Mouse (Mus musculus) CH12.LX (cell line): ENCODE data around the gene Dclk1. TPM values are rescaled to one million over a fixed set of nuclear protein-coding genes. Genes with fewer than 3 reads are reported as not detected.

Experiments
- DNase-seq: peaks from one replicate; pipeline ENCODE4 v3.0.0-alpha.2; 2013; ENCODE audit errors: extremely low read depth
- H3K27ac ChIP-seq: 2 replicates; pipeline ENCODE4 v1.5.1; 2012; ENCODE audit warnings: low read depth, mild to moderate bottlenecking, control low read depth, moderate library complexity; ENCODE audit not compliant: insufficient read depth
- H3K27me3 ChIP-seq: replicated peaks from 2 replicates; pipeline ENCODE3; 2012; ENCODE audit warnings: inconsistent platforms
- H3K36me3 ChIP-seq, 2 experiments: replicated peaks in 1 of 2; 2 replicates each; pipeline versions ENCODE3 to v1.6.1; 2012; ENCODE audit warnings: inconsistent platforms in 1 of 2, low read length in 1 of 2, mild to moderate bottlenecking in 1 of 2, mixed read lengths in 1 of 2, moderate library complexity in 1 of 2; ENCODE audit not compliant: control insufficient read depth in 1 of 2, insufficient read depth in 1 of 2
- H3K4me1 ChIP-seq, 2 experiments: 2 replicates each; pipeline ENCODE4 v1.6.1; 2012; ENCODE audit warnings: inconsistent platforms in 1 of 2, moderate library complexity in 1 of 2; ENCODE audit not compliant: insufficient read depth in 2 of 2, control insufficient read depth in 1 of 2
- H3K4me2 ChIP-seq: 2 replicates; pipeline ENCODE4 v1.6.1; 2012; ENCODE audit warnings: low read depth, mild to moderate bottlenecking, control low read depth; ENCODE audit not compliant: poor library complexity, insufficient read depth, severe bottlenecking
- H3K4me3 ChIP-seq, 3 experiments: fragments of 150-350 bp in 1 of 3; sonication (generic) in 1 of 3; replicated peaks in 1 of 3; 2 replicates each; pipeline versions ENCODE3 to v1.5.1; 2011 to 2012; ENCODE audit warnings: low read depth in 2 of 3, low read length in 2 of 3, mild to moderate bottlenecking in 2 of 3, moderate library complexity in 2 of 3, control low read depth in 1 of 3, improper control_type of control experiment in 1 of 3, inconsistent platforms in 1 of 3, mixed read lengths in 1 of 3; ENCODE audit not compliant: poor library complexity in 1 of 3
- H3K79me2 ChIP-seq: replicated peaks from 2 replicates; pipeline ENCODE4 v1.6.1; 2012; ENCODE audit warnings: mild to moderate bottlenecking, moderate library complexity; ENCODE audit not compliant: control insufficient read depth, poor library complexity, insufficient read depth, severe bottlenecking; ENCODE audit errors: extremely low read depth
- H3K9ac ChIP-seq: 2 replicates; pipeline ENCODE4 v1.6.1; 2012; ENCODE audit warnings: low read depth, mild to moderate bottlenecking, control low read depth, moderate library complexity; ENCODE audit not compliant: insufficient read depth
- H3K9me3 ChIP-seq: replicated peaks from 2 replicates; pipeline ENCODE3; 2012; ENCODE audit warnings: low read length, inconsistent platforms, mixed read lengths
- CTCF ChIP-seq, 2 experiments: IDR thresholded peaks in 1 of 2; conservative IDR thresholded peaks in 1 of 2; 2 replicates each; pipeline ENCODE4 v1.5.1; 2011 to 2012; ENCODE audit warnings: low read depth in 2 of 2, low read length in 2 of 2, improper control_type of control experiment in 1 of 2, inconsistent platforms in 1 of 2, mild to moderate bottlenecking in 1 of 2, moderate library complexity in 1 of 2
- EP300 ChIP-seq: IDR thresholded peaks from 2 replicates; pipeline ENCODE4 v1.6.1; 2011; ENCODE audit warnings: low read length, improper control_type of control experiment
- ETS1 ChIP-seq: conservative IDR thresholded peaks from 2 replicates; pipeline ENCODE4 v1.6.1; 2012; ENCODE audit warnings: low read depth, mild to moderate bottlenecking, inconsistent platforms, low read length, improper control_type of control experiment, moderate library complexity
- HCFC1 ChIP-seq: IDR thresholded peaks from 2 replicates; pipeline ENCODE4 v1.6.1; 2012; ENCODE audit warnings: low read depth, mild to moderate bottlenecking, inconsistent platforms, low read length, improper control_type of control experiment
- JUN ChIP-seq: IDR thresholded peaks from 2 replicates; pipeline ENCODE4 v1.6.1; 2011; ENCODE audit warnings: low read depth, mild to moderate bottlenecking, low read length, improper control_type of control experiment, moderate library complexity; ENCODE audit not compliant: insufficient read depth
- MAFK ChIP-seq: IDR thresholded peaks from 2 replicates; pipeline ENCODE4 v1.6.1; 2011; ENCODE audit warnings: low read length, improper control_type of control experiment; ENCODE audit not compliant: insufficient replicate concordance
- MEF2A ChIP-seq: IDR thresholded peaks from 2 replicates; pipeline ENCODE4 v1.6.1; 2014; ENCODE audit warnings: low read depth, mild to moderate bottlenecking, inconsistent platforms, low read length, improper control_type of control experiment, borderline replicate concordance
- MYC ChIP-seq: IDR thresholded peaks from 2 replicates; pipeline ENCODE4 v1.6.1; 2011; ENCODE audit warnings: low read depth, mild to moderate bottlenecking, improper control_type of control experiment, low read length
- POLR2A ChIP-seq: IDR thresholded peaks from 2 replicates; pipeline ENCODE4 v1.6.1; 2011; ENCODE audit warnings: low read depth, mild to moderate bottlenecking, improper control_type of control experiment, low read length
- POLR2AphosphoS2 ChIP-seq: IDR thresholded peaks from 2 replicates; pipeline ENCODE4 v1.6.1; 2011; ENCODE audit warnings: low read depth, low read length, improper control_type of control experiment
- RCOR1 ChIP-seq: conservative IDR thresholded peaks from 2 replicates; pipeline ENCODE4 v1.6.1; 2012; ENCODE audit warnings: low read depth, mild to moderate bottlenecking, inconsistent platforms, low read length, improper control_type of control experiment
- SIN3A ChIP-seq: IDR thresholded peaks from 2 replicates; pipeline ENCODE4 v1.6.1; 2012; ENCODE audit warnings: low read length, improper control_type of control experiment, inconsistent platforms
- SMC3 ChIP-seq: IDR thresholded peaks from 2 replicates; pipeline ENCODE4 v1.6.1; 2011; ENCODE audit warnings: low read depth, low read length, improper control_type of control experiment
- TBP ChIP-seq: conservative IDR thresholded peaks from 2 replicates; pipeline ENCODE4 v1.6.1; 2011; ENCODE audit warnings: low read depth, low read length, improper control_type of control experiment
- USF1 ChIP-seq: IDR thresholded peaks from 2 replicates; pipeline ENCODE4 v1.6.1; 2014; ENCODE audit warnings: low read depth, mild to moderate bottlenecking, inconsistent platforms, low read length, improper control_type of control experiment
- ZKSCAN1 ChIP-seq: IDR thresholded peaks from 2 replicates; pipeline ENCODE4 v1.6.1; 2012; ENCODE audit warnings: low read depth, inconsistent platforms, low read length, improper control_type of control experiment, borderline replicate concordance
- dilution Hi-C: fragments of 300-500 bp; cut with MboI; formaldehyde crosslinking; loops from 2 replicates; pipeline ENCODE4 v1.14.3; 2020; ENCODE audit warnings: low sequenced_read_pairs; ENCODE audit not compliant: extremely low pct_unique_long_range_greater_than_20kb, extremely low pct_ligation_motif_present
- in situ Hi-C: fragments of 300-500 bp; cut with MboI; formaldehyde crosslinking; loops from 3 replicates; pipeline ENCODE4 v1.14.3; 2019; ENCODE audit warnings: low sequenced_read_pairs, low pct_ligation_motif_present, low pct_unique_long_range_greater_than_20kb, mixed read lengths
- polyA plus RNA-seq: library from polyadenylated mRNA; unstranded; fragments of >175 nt; gene quantifications from 2 replicates; pipeline ENCODE4 v1.2.1, GENCODE M21; 2012; ENCODE audit warnings: low read depth; ENCODE audit not compliant: insufficient read length
- total RNA-seq, 2 experiments: library from RNA; depleted of rRNA; stranded (reverse); fragments of 300-350 nt in 1 of 2; fragments of >200 nt in 1 of 2; gene quantifications; 2 replicates each; pipeline ENCODE4 v1.2.3; 2012 to 2014

Gene Dclk1
- total and polyA plus RNA-seq, 3 experiments: not detected

GRCm38 (mm10) chr3:55465785-55466184 lies 223.6 kb downstream of the Dclk1 start:
- Histone ChIP-seq H3K27me3 (no peaks in the 10 kb centered on the region), H3K79me2 (no peaks in the 10 kb centered on the region), H3K4me3 (no peak overlapping the region), H3K36me3 (no peaks in the 10 kb centered on the region), H3K27ac (no peak overlapping the region), H3K4me2 (no peak overlapping the region), H3K4me1 (no peaks in the 10 kb centered on the region), H3K9ac (no peak overlapping the region), H3K9me3 (peaks cover 45% of the 10 kb centered on the region)
- in situ Hi-C loops: no loop called here
- no peak for DNase-seq
- dilution Hi-C loops: no loop called here
- TF ChIP-seq SIN3A (no peak), CTCF (conservative IDR thresholded peaks at IDR 0.05 in 1 of 2, IDR thresholded peaks at IDR 0.05 in 1 of 2; ENCODE audit: low read depth in 2 of 2, low read length in 2 of 2) (no peak), HCFC1 (no peak), POLR2A (no peak), USF1 (no peak), MYC (no peak), POLR2AphosphoS2 (no peak), RCOR1 (no peak), ETS1 (no peak), MAFK (no peak), JUN (no peak)
- TF ChIP-seq, all 38 proteins: peak for 0

GRCm38 (mm10) chr3:55466348-55466747 lies 224.2 kb downstream of the Dclk1 start:
- in situ Hi-C loops (no loop called here), dilution Hi-C loops (no loop called here)
- H3K9ac ChIP-seq: no peak overlapping the region
- H3K4me3 ChIP-seq: no peak overlapping the region
- H3K9me3 ChIP-seq: peaks cover 46% of the 10 kb centered on the region
- H3K27me3 ChIP-seq: no peaks in the 10 kb centered on the region
- no peak overlapping the region for H3K4me2 ChIP-seq
- TF ChIP-seq MYC (no peak), EP300 (no peak), ZKSCAN1 (no peak), MEF2A (no peak), TBP (no peak), MAFK (no peak), SMC3 (no peak)
- H3K27ac ChIP-seq: no peak overlapping the region
- H3K79me2 ChIP-seq: no peaks in the 10 kb centered on the region
- H3K4me1 ChIP-seq: no peaks in the 10 kb centered on the region
- H3K36me3 ChIP-seq: no peaks in the 10 kb centered on the region
- DNase-seq: no peak
